Mouse (Mus musculus) retina, postnatal 7 days (tissue): ENCODE measurements around the gene OR5BS1P.
"Not testable (repeated sequence)": the region's sequence is repeated elsewhere in the genome, so short reads cannot be mapped to it uniquely, and the experiment has no call there.

Experiments
- DNase-seq: peaks from one replicate; pipeline ENCODE4 v3.0.0-alpha.2; 2012; ENCODE audit warnings: low read depth, low spot score

OR5BS1P gene

GRCm38 (mm10) chr15:98469596-98469995, at the start of gene OR5BS1P:
Gene OR5BS1P, plus strand, starts transcription at chr15:98469896.
- DNase-seq: no peak

GRCm38 (mm10) chr15:98420897-98421296, 48.8 kb upstream of the OR5BS1P start:
- no peak for DNase-seq

GRCm38 (mm10) chr15:98424326-98424725, 45.4 kb upstream of the OR5BS1P start:
- DNase-seq: no peak

- DNase-seq: no peak
Measured at GRCm38 (mm10) chr15:98424753-98425152, 44.9 kb upstream of the OR5BS1P start.

GRCm38 (mm10) chr15:98425188-98425587, 44.5 kb upstream of the OR5BS1P start:
- DNase-seq: no peak

- DNase-seq: not testable (repeated sequence)
Measured at GRCm38 (mm10) chr15:98430925-98431324, 38.8 kb upstream of the OR5BS1P start, which contains the start of gene Olfr282. Gene Olfr282, plus strand, starts transcription at chr15:98431225.

- DNase-seq: no peak
Measured at GRCm38 (mm10) chr15:98444561-98444960, 25.1 kb upstream of the OR5BS1P start.

- DNase-seq: peak; percentile 9
Measured at GRCm38 (mm10) chr15:98448521-98448920, 21.2 kb upstream of the OR5BS1P start.

GRCm38 (mm10) chr15:98452288-98452687, 17.4 kb upstream of the OR5BS1P start, which contains the start of gene Olfr281:
Gene Olfr281, plus strand, starts transcription at chr15:98452588.
- DNase-seq: no peak

- no peak for DNase-seq
Measured at GRCm38 (mm10) chr15:98471539-98471938, 1.8 kb downstream of the OR5BS1P start.

- DNase-seq: no peak
Measured at GRCm38 (mm10) chr15:98474958-98475357, 5.3 kb downstream of the OR5BS1P start.

GRCm38 (mm10) chr15:98475382-98475781, 5.7 kb downstream of the OR5BS1P start:
- DNase-seq: peak; percentile 28

- DNase-seq: no peak
Measured at GRCm38 (mm10) chr15:98476281-98476680, 6.6 kb downstream of the OR5BS1P start.

- DNase-seq: no peak
Measured at GRCm38 (mm10) chr15:98479568-98480102, 9.9 kb downstream of the OR5BS1P start.

- DNase-seq: no peak
Measured at GRCm38 (mm10) chr15:98482701-98483100, 13.0 kb downstream of the OR5BS1P start, which contains the start of gene Lalba. Gene Lalba, minus strand, starts transcription at chr15:98482721.

GRCm38 (mm10) chr15:98483907-98484886, 14.5 kb downstream of the OR5BS1P start:
- no peak for DNase-seq

- no peak for DNase-seq
Measured at GRCm38 (mm10) chr15:98486433-98487021, 16.8 kb downstream of the OR5BS1P start.

- no peak for DNase-seq
Measured at GRCm38 (mm10) chr15:98491332-98491731, 21.6 kb downstream of the OR5BS1P start.

GRCm38 (mm10) chr15:98492102-98492501, 22.4 kb downstream of the OR5BS1P start, which contains the start of gene Olfr279:
Gene Olfr279, plus strand, starts transcription at chr15:98492402.
- no peak for DNase-seq

GRCm38 (mm10) chr15:98497631-98498030, 27.9 kb downstream of the OR5BS1P start:
- no peak for DNase-seq

GRCm38 (mm10) chr15:98503317-98503716, 33.6 kb downstream of the OR5BS1P start:
- DNase-seq: no peak

GRCm38 (mm10) chr15:98504514-98504913, 34.8 kb downstream of the OR5BS1P start:
- peak; percentile 32 for DNase-seq
